Comparison of ENCODE assay signal across 28 mouse cellular contexts in genomic region chr3:22171526-22171925, GRCm38 (mm10).
DNase-seq lines count a peak whose midpoint lies in the region; ATAC-seq and TF ChIP-seq lines count a peak whose summit lies in the region.
"Had no signal": no experiment of that assay in that cellular context is flagged by ENCODE, and none has a peak within 500 bp of the region (broad histone marks: within the 10 kb centered on the region; RNA-seq: fewer than 3 reads in every experiment).

No protein-coding gene starts in this region.

- 0 out of 2 replicates have a peak overlapping the region, but pooled peaks have one; percentile 14 for H3K27ac ChIP-seq in kidney, embryonic 15.5 days
- H3K27ac ChIP-seq in limb, embryonic 15.5 days = peak overlapping the region; percentile 35; the same call in 1 of the 2 replicates
- H3K27ac ChIP-seq: forebrain, embryonic 10.5 days; forebrain, embryonic 13.5 days; heart, adult 2 months; heart, embryonic 10.5 days; heart, embryonic 13.5 days; hindbrain, embryonic 14.5 days; hindbrain, postnatal 0 days had no signal

- WGBS in kidney, embryonic 15.5 days = 80% methylated on average over 8 of the region's 8 CpGs
- 75% methylated on average over 8 of the region's 8 CpGs for WGBS in limb, embryonic 15.5 days

- H3K4me3 ChIP-seq in kidney, embryonic 15.5 days (replicated peaks) = no peak overlapping the region
- H3K4me3 ChIP-seq in E14TG2a.4 (replicated peaks; ENCODE audit: low read length) = 0 out of 2 replicates have a peak overlapping the region, but pooled peaks have one; percentile 11
- no peak overlapping the region for H3K4me3 ChIP-seq in limb, embryonic 15.5 days
- H3K4me3 ChIP-seq: forebrain, embryonic 10.5 days; forebrain, embryonic 13.5 days; heart, adult 2 months; heart, embryonic 10.5 days; heart, embryonic 13.5 days had no signal

- no peaks in the 10 kb centered on the region for H3K27me3 ChIP-seq in kidney, embryonic 15.5 days
- no peaks in the 10 kb centered on the region for H3K27me3 ChIP-seq in E14TG2a.4 (ENCODE audit: insufficient read depth, low read length)
- H3K27me3 ChIP-seq in limb, embryonic 15.5 days = no peaks in the 10 kb centered on the region
- H3K27me3 ChIP-seq: forebrain, embryonic 13.5 days; heart, embryonic 13.5 days; Patski had no signal

- H3K4me1 ChIP-seq in kidney, embryonic 15.5 days = 0 out of 2 replicates have a peak, but pooled peaks cover 4% of the 10 kb centered on the region
- H3K4me1 ChIP-seq in E14TG2a.4 (replicated peaks; ENCODE audit: low read depth, low read length) = peaks cover 82% of the 10 kb centered on the region
- peaks cover 6% of the 10 kb centered on the region; the same call in 1 of the 2 replicates for H3K4me1 ChIP-seq in limb, embryonic 15.5 days

- H3K9me3 ChIP-seq in kidney, embryonic 15.5 days (replicated peaks) = no peaks in the 10 kb centered on the region
- H3K9me3 ChIP-seq in E14TG2a.4 (ENCODE audit: low read length) = no peaks in the 10 kb centered on the region
- no peaks in the 10 kb centered on the region for H3K9me3 ChIP-seq in limb, embryonic 15.5 days
- H3K9me3 ChIP-seq: forebrain, embryonic 10.5 days; forebrain, embryonic 13.5 days; G1E; heart, embryonic 10.5 days; heart, embryonic 13.5 days had no signal

- no peak overlapping the region for H3K4me2 ChIP-seq in kidney, embryonic 15.5 days
- H3K4me2 ChIP-seq in limb, embryonic 15.5 days = no peak overlapping the region
- H3K4me2 ChIP-seq: forebrain, embryonic 13.5 days; heart, embryonic 13.5 days; hindbrain, embryonic 14.5 days had no signal

- no peak for TF ChIP-seq CTCF in E14TG2a.4 (conservative IDR thresholded peaks at IDR 0.05; ENCODE audit: low read length)

- no peak for ATAC-seq in kidney, embryonic 15.5 days (replicated peaks; ENCODE audit: low FRiP score)
- no peak for ATAC-seq in limb, embryonic 15.5 days (ENCODE audit: insufficient number of reproducible peaks, low FRiP score, low TSS enrichment, low read depth)
- no peak for ATAC-seq in activated CD4-positive, CD25-positive, alpha-beta regulatory T cell, adult 4 months
- ATAC-seq: forebrain, embryonic 13.5 days; forebrain, embryonic 16.5 days; hindbrain, postnatal 0 days; inflammation-experienced regulatory T-cells, adult 6 months; Patski had no signal

- no peak overlapping the region for H3K9ac ChIP-seq in kidney, embryonic 15.5 days
- no peak overlapping the region for H3K9ac ChIP-seq in limb, embryonic 15.5 days
- H3K9ac ChIP-seq: forebrain, embryonic 13.5 days; heart, embryonic 13.5 days; hindbrain, embryonic 14.5 days had no signal

- no peak for DNase-seq in kidney, postnatal 36 days
- DNase-seq in thymus, postnatal 4 days = no peak
- DNase-seq: adrenal gland, adult 2 months; adrenal gland, postnatal 14 days; B cell, adult 2 months; cerebellum, adult 11 months; cerebellum, adult 2 months; cerebellum, adult 9-11 months; cerebellum, postnatal 25 days; gastrocnemius, postnatal 10 days; gastrocnemius, postnatal 36 days; heart, adult 2 months; heart, postnatal 14 days; heart, postnatal 4 days had no signal

- H3K36me3 ChIP-seq in kidney, embryonic 15.5 days = no peaks in the 10 kb centered on the region
- H3K36me3 ChIP-seq in E14TG2a.4 (ENCODE audit: insufficient read depth, low read length) = peaks cover 5% of the 10 kb centered on the region
- H3K36me3 ChIP-seq in limb, embryonic 15.5 days = no peaks in the 10 kb centered on the region
- H3K36me3 ChIP-seq: forebrain, embryonic 10.5 days; heart, embryonic 10.5 days; heart, embryonic 13.5 days had no signal
